Mouse (Mus musculus) midbrain, postnatal 0 days (tissue): ENCODE results near the gene Map1lc3b. TPM values are rescaled to one million over a fixed set of nuclear protein-coding genes. Genes with fewer than 3 reads are reported as not detected.
A peak's percentile ranks its signal among the peaks of the same experiment; 100 is the strongest.

Experiments used
- ATAC-seq: fragments of 200-750 bp; cut with Nextera tagmentation; 2 replicates; pipeline ENCODE4 v1.8.0; 2017; ENCODE audit warnings: moderate number of reproducible peaks, mild to moderate bottlenecking, moderate TSS enrichment, moderate library complexity; ENCODE audit not compliant: low FRiP score
- DNase-seq: peaks from one replicate; pipeline ENCODE4 v3.0.0-alpha.2; 2015; ENCODE audit warnings: low spot score
- H3K27ac ChIP-seq: fragments of 300-500 bp; sonication (generic); 2 replicates; pipeline ENCODE4 v1.5.1; 2014; ENCODE audit warnings: low read depth, mild to moderate bottlenecking, low read length, mixed read lengths
- H3K27me3 ChIP-seq: fragments of 300-500 bp; sonication (generic); 2 replicates; pipeline ENCODE4 v1.6.1; 2014; ENCODE audit warnings: low read length, control low read depth, mixed read lengths; ENCODE audit not compliant: insufficient read depth
- H3K36me3 ChIP-seq: fragments of 300-500 bp; sonication (generic); 2 replicates; pipeline ENCODE4 v1.6.1; 2014; ENCODE audit warnings: low read length, control low read depth, mixed read lengths; ENCODE audit not compliant: insufficient read depth
- H3K4me1 ChIP-seq: fragments of 300-500 bp; sonication (generic); 2 replicates; pipeline ENCODE4 v1.6.1; 2014; ENCODE audit warnings: mild to moderate bottlenecking, control low read depth, antibody characterized with exemption, low read length, mixed read lengths; ENCODE audit not compliant: insufficient read depth
- H3K4me2 ChIP-seq: fragments of 300-500 bp; sonication (generic); 2 replicates; pipeline ENCODE4 v1.6.1; 2014; ENCODE audit warnings: low read depth, mild to moderate bottlenecking, low read length, mixed read lengths; ENCODE audit not compliant: poor library complexity, severe bottlenecking
- H3K4me3 ChIP-seq: fragments of 300-500 bp; sonication (generic); 2 replicates; pipeline ENCODE4 v1.5.1; 2014; ENCODE audit warnings: low read depth, mild to moderate bottlenecking, low read length, moderate library complexity
- H3K9ac ChIP-seq: fragments of 300-500 bp; sonication (generic); replicated peaks from 2 replicates; pipeline ENCODE4 v1.6.1; 2014; ENCODE audit warnings: mild to moderate bottlenecking, low read length, moderate library complexity, mixed read lengths; ENCODE audit not compliant: poor library complexity, severe bottlenecking
- H3K9me3 ChIP-seq: fragments of 300-500 bp; sonication (generic); 2 replicates; pipeline ENCODE4 v1.6.1; 2016; ENCODE audit warnings: low read length, control low read depth
- CTCF ChIP-seq: IDR thresholded peaks from 2 replicates; pipeline ENCODE4 v1.5.1; 2016; ENCODE audit warnings: antibody characterized with exemption, mild to moderate bottlenecking
- WGBS: fragments of 180-500 bp; shearing (Covaris S2); extraction: QIAGEN DNeasy Blood & Tissue Kit; methylation state at CpG from one replicate; pipeline ENCODE4 v1.1.7; 2014; 5-methylcytosine and 5-hydroxymethylcytosine counted together
- polyA plus RNA-seq: library from polyadenylated mRNA; unstranded; fragments of >200 nt; fragmentation: Nextera tagmentation; extraction: Ambion mirVana; gene quantifications from 2 replicates; pipeline ENCODE4 v1.2.1, GENCODE M21; 2015
- total RNA-seq: library from RNA; depleted of rRNA; stranded (reverse); fragments of >200 nt; gene quantifications from 2 replicates; pipeline ENCODE4 v1.2.3, GENCODE M21; 2014

The Map1lc3b gene
- total and polyA plus RNA-seq, 2 experiments from 2014 or later, result 264 to 343 TPM

- ATAC-seq (no peak), DNase-seq (no peak)
- no peaks in the 10 kb centered on the region for H3K9me3 ChIP-seq
- no peak overlapping the region for H3K27ac ChIP-seq
- H3K9ac ChIP-seq, result no peak overlapping the region
- peaks cover 49% of the 10 kb centered on the region for H3K36me3 ChIP-seq
- 92% methylated on average over 15 of the region's 15 CpGs for WGBS
- no peaks in the 10 kb centered on the region for H3K27me3 ChIP-seq
- H3K4me2 ChIP-seq, result no peak overlapping the region
- H3K4me1 ChIP-seq, result no peaks in the 10 kb centered on the region
- no peak for TF ChIP-seq CTCF
- no peak overlapping the region for H3K4me3 ChIP-seq
Observed at GRCm38 (mm10) chr8:121609251-121609650, 19.1 kb downstream of the Map1lc3b start.

- ATAC-seq, result no peak
- whole genome bisulfite sequencing, result 88% methylated on average over 11 of the region's 11 CpGs
- Histone ChIP-seq H3K4me1 (no peaks in the 10 kb centered on the region), H3K4me2 (no peak overlapping the region), H3K4me3 (no peak overlapping the region), H3K36me3 (peaks cover 43% of the 10 kb centered on the region), H3K9me3 (no peaks in the 10 kb centered on the region), H3K27me3 (no peaks in the 10 kb centered on the region), H3K9ac (no peak overlapping the region), H3K27ac (no peak overlapping the region)
- no peak for DNase-seq
- no peak for TF ChIP-seq CTCF
Observed at GRCm38 (mm10) chr8:121609916-121610315, 19.8 kb downstream of the Map1lc3b start.

- Histone ChIP-seq H3K27me3 (no peaks in the 10 kb centered on the region), H3K4me2 (no peak overlapping the region), H3K9ac (no peak overlapping the region), H3K9me3 (no peaks in the 10 kb centered on the region), H3K4me1 (no peaks in the 10 kb centered on the region), H3K4me3 (no peak overlapping the region), H3K36me3 (peaks cover 38% of the 10 kb centered on the region), H3K27ac (no peak overlapping the region)
- ATAC-seq, result no peak
- no peak for TF ChIP-seq CTCF
- no peak for DNase-seq
Observed at GRCm38 (mm10) chr8:121613419-121613818, 23.3 kb downstream of the Map1lc3b start.

GRCm38 (mm10) chr8:121619401-121619995, 29.3 kb downstream of the Map1lc3b start:
- TF ChIP-seq CTCF, result no peak
- Histone ChIP-seq H3K4me3 (no peak overlapping the region), H3K4me2 (no peak overlapping the region), H3K9ac (0 out of 2 replicates have a peak overlapping the region, but pooled peaks have one; percentile 20), H3K4me1 (peaks cover 5% of the 10 kb centered on the region; the same call in 1 of the 2 replicates), H3K36me3 (peaks cover 20% of the 10 kb centered on the region), H3K27ac (peak overlapping the region; percentile 8; the same call in 1 of the 2 replicates), H3K27me3 (no peaks in the 10 kb centered on the region), H3K9me3 (no peaks in the 10 kb centered on the region)
- WGBS, result 63% methylated on average over 7 of the region's 7 CpGs
- ATAC-seq (no peak), DNase-seq (peak; percentile 42)

GRCm38 (mm10) chr8:121620801-121621516, 30.8 kb downstream of the Map1lc3b start:
- DNase-seq (no peak), ATAC-seq (no peak)
- no peak overlapping the region for H3K9ac ChIP-seq
- no peaks in the 10 kb centered on the region for H3K9me3 ChIP-seq
- TF ChIP-seq CTCF, result no peak
- no peak overlapping the region for H3K27ac ChIP-seq
- 90% methylated on average over 12 of the region's 12 CpGs for WGBS
- H3K27me3 ChIP-seq, result no peaks in the 10 kb centered on the region
- no peak overlapping the region for H3K4me3 ChIP-seq
- H3K4me1 ChIP-seq, result peaks cover 5% of the 10 kb centered on the region; the same call in 1 of the 2 replicates
- no peak overlapping the region for H3K4me2 ChIP-seq
- H3K36me3 ChIP-seq, result peaks cover 18% of the 10 kb centered on the region

- 55% methylated on average over 1 of the region's 1 CpGs for WGBS
- Histone ChIP-seq H3K9ac (no peak overlapping the region), H3K4me2 (no peak overlapping the region), H3K9me3 (no peaks in the 10 kb centered on the region), H3K4me3 (no peak overlapping the region), H3K4me1 (peaks cover 5% of the 10 kb centered on the region; the same call in 1 of the 2 replicates), H3K27ac (no peak overlapping the region), H3K36me3 (peaks cover 25% of the 10 kb centered on the region), H3K27me3 (no peaks in the 10 kb centered on the region)
- peak; percentile 40 for TF ChIP-seq CTCF
- DNase-seq (no peak), ATAC-seq (no peak)
Observed at GRCm38 (mm10) chr8:121621879-121622278, 31.7 kb downstream of the Map1lc3b start.
